Mouse (Mus musculus): Measurements from ENCODE around the gene C1qbp. TPM values are rescaled to one million over a fixed set of nuclear protein-coding genes. Genes with fewer than 3 reads are reported as not detected.

The C1qbp gene
- polyA plus RNA-seq, 1 experiment from 2014 or later: 208 TPM

- peak overlapping the region; percentile 32; the same call in 1 of the 2 replicates for H3K9ac ChIP-seq (replicated peaks)
Observed at GRCm38 (mm10) chr11:71005046-71005445, 22.2 kb upstream of the C1qbp start.

GRCm38 (mm10) chr11:71004316-71004773 is 21.5 kb upstream of the C1qbp start, which contains the start of gene Dhx33:
TSS of gene Dhx33 (minus strand) at chr11:71004437.
- no peaks in the 10 kb centered on the region for H3K9me3 ChIP-seq
- peaks cover 21% of the 10 kb centered on the region for H3K4me1 ChIP-seq

More at GRCm38 (mm10) chr11:71005046-71005445, 22.2 kb upstream of the C1qbp start:
- Histone ChIP-seq H3K4me2 (replicated peaks) (peak overlapping the region; percentile 45), H3K4me1 (peaks cover 21% of the 10 kb centered on the region), H3K27ac (replicated peaks) (peak overlapping the region; percentile 57), H3K27me3 (no peaks in the 10 kb centered on the region), H3K9me3 (no peaks in the 10 kb centered on the region), H3K36me3 (peaks cover 25% of the 10 kb centered on the region), H3K4me3 (peak overlapping the region; percentile 99)
- ATAC-seq (replicated peaks): no peak
- WGBS: 56% methylated on average over 5 of the region's 5 CpGs

DNA sequence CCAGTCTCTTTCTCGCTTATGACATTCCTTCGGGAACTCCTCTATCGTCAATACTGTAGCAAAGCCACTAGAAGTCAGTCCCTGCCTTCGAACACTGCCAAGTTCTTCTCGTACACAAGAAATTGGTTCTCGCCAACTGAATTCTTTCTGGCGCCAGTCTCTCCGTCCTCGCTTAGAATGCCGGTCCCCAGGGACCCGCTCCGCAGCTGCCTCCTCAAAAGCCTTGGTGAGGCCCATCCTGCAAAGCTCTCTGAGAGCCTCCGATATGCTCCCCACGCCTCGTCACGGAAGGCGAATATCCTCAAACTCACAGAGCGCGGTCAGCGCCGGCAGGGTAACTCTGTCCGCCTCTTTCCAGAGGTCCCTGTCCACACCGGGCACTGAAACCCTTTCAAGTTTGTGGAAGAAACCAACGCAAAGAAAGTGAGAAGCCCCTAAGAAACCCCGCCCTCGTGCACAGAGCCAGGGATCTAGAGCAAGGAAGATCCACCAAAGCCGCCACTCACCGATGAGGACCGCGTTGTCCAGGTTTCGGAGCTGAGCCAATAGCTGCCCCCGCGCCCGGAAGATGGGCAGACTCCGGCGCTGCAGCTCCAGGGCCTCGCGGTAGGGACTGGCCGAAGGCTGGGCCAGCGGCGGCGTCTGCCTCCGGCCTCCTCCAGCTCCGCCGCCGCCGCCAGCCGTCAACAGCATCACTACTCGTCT is 20.9 kb upstream of the C1qbp start:
- Histone ChIP-seq H3K9me3 (no peaks in the 10 kb centered on the region), H3K4me1 (peaks cover 21% of the 10 kb centered on the region), H3K4me2 (replicated peaks) (peak overlapping the region; percentile 78), H3K36me3 (peaks cover 26% of the 10 kb centered on the region), H3K9ac (replicated peaks) (peak overlapping the region; percentile 67), H3K27ac (replicated peaks) (peak overlapping the region; percentile 79), H3K27me3 (no peaks in the 10 kb centered on the region), H3K4me3 (peak overlapping the region; percentile 99)
- under 1% methylated on average over 49 of the region's 49 CpGs for WGBS
- peak; percentile 82; the same call in 1 of the 2 replicates for ATAC-seq (replicated peaks)

More at GRCm38 (mm10) chr11:71004316-71004773, 21.5 kb upstream of the C1qbp start, which contains the start of gene Dhx33:
- WGBS: 1% methylated on average over 35 of the region's 35 CpGs
- peak; percentile 98 for ATAC-seq (replicated peaks)
- Histone ChIP-seq H3K27ac (replicated peaks) (peak within 1 kb of the TSS; percentile 79), H3K9ac (replicated peaks) (peak within 1 kb of the TSS; percentile 67), H3K36me3 (peaks cover 24% of the 10 kb centered on the region), H3K4me2 (replicated peaks) (peak within 1 kb of the TSS; percentile 78), H3K27me3 (no peaks in the 10 kb centered on the region), H3K4me3 (peak within 1 kb of the TSS; percentile 99)

DNA sequence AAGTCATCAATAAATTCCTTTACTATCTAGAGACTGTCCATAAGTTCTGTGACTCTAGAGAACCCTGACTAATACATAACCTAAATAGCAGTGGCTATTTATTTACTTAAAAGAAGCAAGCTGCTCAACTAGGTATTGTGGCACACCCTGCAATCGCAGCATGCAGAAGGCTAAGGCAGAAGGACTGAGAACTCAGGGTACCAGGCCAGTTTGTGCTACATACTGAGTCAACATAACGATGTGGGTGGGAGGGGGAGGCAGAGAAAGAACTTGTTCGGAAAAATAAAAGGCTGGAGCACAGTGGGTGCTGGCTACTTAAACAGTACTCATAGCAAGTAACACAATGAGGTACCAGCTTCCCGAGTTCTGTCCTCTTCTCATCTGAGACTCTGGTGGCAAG is 18.3 kb upstream of the C1qbp start:
- 74% methylated on average over 4 of the region's 4 CpGs for WGBS
- Histone ChIP-seq H3K36me3 (peaks cover 38% of the 10 kb centered on the region), H3K27ac (replicated peaks) (no peak overlapping the region), H3K4me1 (peaks cover 21% of the 10 kb centered on the region), H3K9ac (replicated peaks) (no peak overlapping the region), H3K27me3 (no peaks in the 10 kb centered on the region), H3K9me3 (no peaks in the 10 kb centered on the region), H3K4me3 (no peak overlapping the region), H3K4me2 (replicated peaks) (no peak overlapping the region)
- no peak for ATAC-seq (replicated peaks)

DNA sequence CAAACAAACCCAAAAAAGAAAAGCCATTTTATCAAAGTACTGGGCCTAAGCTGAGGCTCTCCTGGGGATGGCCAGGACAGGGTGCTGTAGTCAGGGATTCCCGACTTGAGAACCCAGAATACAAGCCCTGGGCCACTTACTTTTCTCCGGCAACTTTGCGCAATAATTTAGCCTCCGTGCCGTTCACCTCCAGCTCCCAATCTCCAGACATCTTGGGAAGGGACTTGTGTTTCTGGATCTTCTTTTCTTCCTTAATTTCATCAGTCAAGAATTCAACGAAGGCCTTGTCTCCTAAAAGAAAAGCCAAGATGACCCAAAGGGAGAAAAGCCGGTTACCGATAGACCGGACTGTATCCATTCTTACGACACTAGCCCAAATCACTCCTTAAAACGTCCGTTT is 796 bp downstream of the C1qbp start:
- WGBS: 9% methylated on average over 12 of the region's 12 CpGs
- Histone ChIP-seq H3K27me3 (no peaks in the 10 kb centered on the region), H3K9ac (replicated peaks) (peak overlapping the region; percentile 94), H3K4me2 (replicated peaks) (peak overlapping the region; percentile 65), H3K27ac (replicated peaks) (no peak overlapping the region), H3K4me3 (peak overlapping the region; percentile 100), H3K4me1 (peaks cover 15% of the 10 kb centered on the region), H3K9me3 (no peaks in the 10 kb centered on the region), H3K36me3 (peaks cover 57% of the 10 kb centered on the region)
- ATAC-seq (replicated peaks): no peak

DNA sequence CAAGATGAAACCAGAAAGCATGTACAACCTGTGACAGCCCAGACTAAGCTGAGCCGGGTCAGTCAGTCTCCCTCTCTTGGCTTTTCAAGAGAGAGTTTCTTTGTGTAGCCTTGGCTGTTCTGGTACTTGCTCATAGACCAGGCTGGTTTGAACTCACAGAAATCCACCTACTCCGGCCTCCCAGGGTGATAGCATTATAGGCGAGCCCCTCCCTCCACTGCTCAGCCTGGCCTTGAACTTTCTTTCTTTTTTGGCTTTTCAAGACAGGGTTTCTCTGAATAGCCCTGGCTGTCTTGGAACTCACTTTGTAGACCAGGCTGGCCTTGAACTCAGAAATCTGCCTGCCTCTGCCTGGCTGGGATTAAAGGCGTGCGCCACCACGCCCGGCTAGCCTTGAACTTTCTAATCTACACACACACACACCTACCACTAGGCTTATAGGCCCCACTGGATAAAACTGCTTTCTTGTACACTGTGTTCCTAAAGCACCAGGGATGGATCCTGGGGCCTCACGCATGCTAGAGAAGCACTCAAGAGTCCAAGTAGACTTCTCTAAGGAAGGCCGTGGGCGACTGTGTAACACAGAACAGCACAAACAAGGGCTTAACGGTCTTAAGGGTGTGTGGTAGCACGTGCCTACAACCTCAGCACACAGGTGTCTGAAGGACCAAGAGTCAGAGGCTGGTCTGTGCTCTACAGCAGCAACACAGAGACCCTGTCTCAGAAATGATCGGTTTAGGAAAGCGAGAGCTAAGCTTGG is 1.9 kb downstream of the C1qbp start:
- Histone ChIP-seq H3K27me3 (no peaks in the 10 kb centered on the region), H3K36me3 (peaks cover 56% of the 10 kb centered on the region), H3K9ac (replicated peaks) (no peak overlapping the region), H3K4me2 (replicated peaks) (no peak overlapping the region), H3K4me1 (peaks cover 15% of the 10 kb centered on the region), H3K27ac (replicated peaks) (no peak overlapping the region), H3K4me3 (no peak overlapping the region), H3K9me3 (no peaks in the 10 kb centered on the region)
- WGBS: 94% methylated on average over 14 of the region's 14 CpGs
- no peak for ATAC-seq (replicated peaks)

DNA sequence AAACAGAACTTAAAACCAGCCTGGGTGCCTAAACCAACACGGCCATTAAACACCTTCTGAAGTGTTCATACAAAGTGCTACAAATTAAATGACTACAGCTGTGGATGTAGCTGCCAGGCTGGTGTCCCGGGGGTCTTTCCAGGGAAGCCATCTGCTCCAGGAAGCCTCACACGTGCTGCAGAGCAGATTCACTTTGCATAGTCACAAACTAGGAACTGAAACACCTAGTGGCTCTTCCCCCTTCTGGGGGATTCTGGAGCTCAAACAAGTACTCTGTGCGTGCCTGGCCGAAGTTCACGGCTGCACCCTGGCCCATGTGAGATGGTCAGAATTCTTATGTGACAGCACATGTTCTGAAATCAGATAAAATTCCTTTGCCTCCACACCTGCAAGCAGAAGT is 2.6 kb downstream of the C1qbp start:
- H3K9ac ChIP-seq (replicated peaks): no peak overlapping the region
- 89% methylated on average over 6 of the region's 6 CpGs for WGBS
- H3K9me3 ChIP-seq: no peaks in the 10 kb centered on the region

DNA sequence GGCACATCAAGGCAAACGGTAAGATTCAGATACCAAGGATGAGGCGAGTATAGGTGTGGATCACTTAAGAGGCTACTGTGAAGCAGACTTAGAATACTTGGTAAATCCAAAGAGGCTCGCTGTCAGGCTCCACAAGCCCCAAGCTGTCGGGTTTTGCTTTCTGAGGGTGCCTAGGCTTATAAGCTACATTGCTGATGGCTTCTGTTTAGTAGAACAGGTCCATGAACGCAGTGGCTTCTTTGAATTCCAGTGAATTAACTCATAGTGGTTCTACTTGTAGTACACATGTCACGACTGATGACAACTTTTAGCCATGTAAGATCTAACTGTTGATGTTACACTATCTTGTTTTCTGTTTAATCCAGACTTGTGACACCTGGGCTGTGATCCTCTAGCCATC is 5.5 kb downstream of the C1qbp start:
- H3K4me1 ChIP-seq: peaks cover 13% of the 10 kb centered on the region
- no peaks in the 10 kb centered on the region for H3K27me3 ChIP-seq
- peaks cover 69% of the 10 kb centered on the region for H3K36me3 ChIP-seq
- ATAC-seq (replicated peaks): no peak
- 92% methylated on average over 6 of the region's 6 CpGs for WGBS
- no peak overlapping the region for H3K4me2 ChIP-seq (replicated peaks)
- H3K9me3 ChIP-seq: no peaks in the 10 kb centered on the region
- H3K9ac ChIP-seq (replicated peaks): no peak overlapping the region
- H3K4me3 ChIP-seq: no peak overlapping the region
- no peak overlapping the region for H3K27ac ChIP-seq (replicated peaks)

More for the DNA sequence above, 2.6 kb downstream of the C1qbp start:
- no peak for ATAC-seq (replicated peaks)
- H3K36me3 ChIP-seq: peaks cover 57% of the 10 kb centered on the region
- no peak overlapping the region for H3K27ac ChIP-seq (replicated peaks)
- H3K4me1 ChIP-seq: peaks cover 15% of the 10 kb centered on the region
- no peaks in the 10 kb centered on the region for H3K27me3 ChIP-seq
- H3K4me2 ChIP-seq (replicated peaks): no peak overlapping the region
- H3K4me3 ChIP-seq: no peak overlapping the region

DNA sequence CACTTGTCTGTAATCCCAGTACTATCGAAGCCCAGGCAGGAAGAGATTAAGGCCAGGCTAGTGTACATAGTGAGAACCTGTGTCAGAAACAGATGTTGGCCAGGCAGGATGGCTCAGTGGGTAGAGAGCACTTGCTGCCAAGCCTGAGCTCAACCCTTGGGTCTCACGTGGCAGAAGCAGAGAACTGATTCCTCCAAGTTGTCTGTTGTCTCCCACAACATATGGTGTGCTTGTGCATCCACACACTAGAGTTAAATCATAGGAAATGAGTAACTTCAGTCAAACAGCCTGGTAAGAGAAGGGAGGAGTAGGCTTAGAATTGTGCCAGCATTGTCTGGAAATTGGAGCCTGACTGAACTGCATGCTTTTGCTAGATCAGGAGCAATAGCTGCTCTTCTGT is 7.6 kb downstream of the C1qbp start:
- peaks cover 59% of the 10 kb centered on the region for H3K36me3 ChIP-seq
- no peak overlapping the region for H3K27ac ChIP-seq (replicated peaks)
- H3K4me1 ChIP-seq: peaks cover 8% of the 10 kb centered on the region
- H3K9ac ChIP-seq (replicated peaks): no peak overlapping the region
- 79% methylated on average over 2 of the region's 2 CpGs for WGBS
- no peaks in the 10 kb centered on the region for H3K9me3 ChIP-seq
- no peak overlapping the region for H3K4me3 ChIP-seq
- H3K27me3 ChIP-seq: no peaks in the 10 kb centered on the region
- no peak for ATAC-seq (replicated peaks)
- no peak overlapping the region for H3K4me2 ChIP-seq (replicated peaks)

DNA sequence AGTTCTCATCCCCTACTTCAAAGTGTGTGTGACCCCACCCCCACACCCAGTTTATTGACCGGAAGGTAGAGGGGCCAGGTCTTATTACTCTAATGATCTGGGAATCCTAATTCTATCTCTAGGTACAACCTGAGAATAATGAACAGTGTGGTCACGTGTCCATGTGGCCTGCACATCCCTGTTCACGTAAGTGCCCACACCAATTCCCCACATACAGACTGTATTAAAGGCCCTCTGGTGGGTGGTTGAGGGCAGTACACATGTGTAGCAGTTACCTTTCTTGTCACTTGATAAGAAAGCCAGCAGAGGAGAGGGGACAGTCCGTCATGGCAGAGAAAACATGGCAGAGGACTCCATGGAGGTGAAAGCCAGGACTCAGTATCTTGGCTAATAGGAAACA is 8.9 kb downstream of the C1qbp start:
- Histone ChIP-seq H3K4me1 (peaks cover 10% of the 10 kb centered on the region), H3K4me3 (no peak overlapping the region), H3K27me3 (no peaks in the 10 kb centered on the region), H3K4me2 (replicated peaks) (no peak overlapping the region), H3K9me3 (no peaks in the 10 kb centered on the region), H3K9ac (replicated peaks) (no peak overlapping the region), H3K27ac (replicated peaks) (no peak overlapping the region), H3K36me3 (peaks cover 49% of the 10 kb centered on the region)
- WGBS: 70% methylated on average over 4 of the region's 4 CpGs
- no peak for ATAC-seq (replicated peaks)

GRCm38 (mm10) chr11:70972586-70972985 is 10.2 kb downstream of the C1qbp start:
- 52% methylated on average over 1 of the region's 1 CpGs for WGBS
- peaks cover 35% of the 10 kb centered on the region for H3K36me3 ChIP-seq
- ATAC-seq (replicated peaks): no peak
- peaks cover 22% of the 10 kb centered on the region for H3K4me1 ChIP-seq
- no peaks in the 10 kb centered on the region for H3K27me3 ChIP-seq
- H3K9me3 ChIP-seq: no peaks in the 10 kb centered on the region
- H3K9ac ChIP-seq (replicated peaks): no peak overlapping the region
- H3K4me3 ChIP-seq: no peak overlapping the region
- H3K4me2 ChIP-seq (replicated peaks): no peak overlapping the region
- H3K27ac ChIP-seq (replicated peaks): no peak overlapping the region

Measured in forebrain, embryonic 15.5 days (tissue).